Mouse (Mus musculus) monocyte, adult 5-6 weeks (primary cell): ENCODE measurements around the gene Slc12a3. TPM values are rescaled to one million over a fixed set of nuclear protein-coding genes. Genes with fewer than 3 reads are reported as not detected.

Experiments used
- ATAC-seq: fragments of 153-309, 156-312 bp; replicated peaks from 2 replicates; pipeline ENCODE4 v1.8.0; 2017; ENCODE audit warnings: mild to moderate bottlenecking; ENCODE audit not compliant: low TSS enrichment, insufficient number of reproducible peaks, severe bottlenecking, poor library complexity, low FRiP score
- total RNA-seq: library from RNA; stranded (forward); fragments of 200-1000, 200-491, 200-594 nt; gene quantifications from 3 replicates; pipeline ENCODE4 v1.2.3, GENCODE M21; 2017

Slc12a3 gene
- total RNA-seq = 0.49 to 1.2 TPM in 2 of 3 replicates, not detected in the other

- ATAC-seq = 0 out of 2 replicates have a peak, but pooled peaks have one; percentile 9
Measured at GRCm38 (mm10) chr8:94328932-94329728, at the start of gene Slc12a3. Slc12a3 (plus strand) TSS chr8:94329201.

GRCm38 (mm10) chr8:94280001-94280613 is 48.9 kb upstream of the Slc12a3 start:
- no peak for ATAC-seq

- no peak for ATAC-seq
Measured at GRCm38 (mm10) chr8:94282453-94282985, 46.5 kb upstream of the Slc12a3 start.

GRCm38 (mm10) chr8:94284204-94284603 is 44.8 kb upstream of the Slc12a3 start:
- ATAC-seq = no peak

GRCm38 (mm10) chr8:94290606-94291005 is 38.4 kb upstream of the Slc12a3 start:
- ATAC-seq = no peak

- ATAC-seq = no peak
Measured at GRCm38 (mm10) chr8:94292072-94292471, 36.9 kb upstream of the Slc12a3 start.

GRCm38 (mm10) chr8:94292626-94293025 is 36.4 kb upstream of the Slc12a3 start:
- ATAC-seq = no peak

- no peak for ATAC-seq
Measured at GRCm38 (mm10) chr8:94295687-94296086, 33.3 kb upstream of the Slc12a3 start.

- ATAC-seq = no peak
Measured at GRCm38 (mm10) chr8:94296312-94296991, 32.5 kb upstream of the Slc12a3 start.

- ATAC-seq = no peak
Measured at GRCm38 (mm10) chr8:94297101-94297500, 31.9 kb upstream of the Slc12a3 start.

- ATAC-seq = no peak
Measured at GRCm38 (mm10) chr8:94300809-94301208, 28.2 kb upstream of the Slc12a3 start.

GRCm38 (mm10) chr8:94304412-94304811 is 24.6 kb upstream of the Slc12a3 start:
- ATAC-seq = no peak

- ATAC-seq = no peak
Measured at GRCm38 (mm10) chr8:94306989-94307513, 21.9 kb upstream of the Slc12a3 start.

- ATAC-seq = no peak
Measured at GRCm38 (mm10) chr8:94307652-94308051, 21.3 kb upstream of the Slc12a3 start.

GRCm38 (mm10) chr8:94314069-94314468 is 14.9 kb upstream of the Slc12a3 start:
- ATAC-seq = no peak

GRCm38 (mm10) chr8:94317249-94317648 is 11.8 kb upstream of the Slc12a3 start:
- no peak for ATAC-seq

- no peak for ATAC-seq
Measured at GRCm38 (mm10) chr8:94317691-94318090, 11.3 kb upstream of the Slc12a3 start.

- ATAC-seq = no peak
Measured at GRCm38 (mm10) chr8:94320036-94320435, 9.0 kb upstream of the Slc12a3 start.

- ATAC-seq = no peak
Measured at GRCm38 (mm10) chr8:94322083-94322482, 6.9 kb upstream of the Slc12a3 start.
